Mouse (Mus musculus) urinary bladder, postnatal 14 days (tissue): ENCODE data around the gene Crip2.

Experiments
- DNase-seq: peaks from one replicate; pipeline ENCODE4 v3.0.0; 2021; ENCODE audit warnings: low spot score

Gene Crip2

GRCm38 (mm10) chr12:113131601-113132000, 8.4 kb upstream of the Crip2 start:
- no peak for DNase-seq

GRCm38 (mm10) chr12:113132567-113132966, 7.5 kb upstream of the Crip2 start:
- DNase-seq: peak; percentile 76

- no peak for DNase-seq
Observed at GRCm38 (mm10) chr12:113133260-113133659, 6.8 kb upstream of the Crip2 start.

- DNase-seq: no peak
Observed at GRCm38 (mm10) chr12:113133861-113134403, 6.1 kb upstream of the Crip2 start.

- no peak for DNase-seq
Observed at GRCm38 (mm10) chr12:113134502-113134901, 5.5 kb upstream of the Crip2 start.

GRCm38 (mm10) chr12:113135401-113135800, 4.6 kb upstream of the Crip2 start:
- DNase-seq: no peak

- DNase-seq: no peak
Observed at GRCm38 (mm10) chr12:113136492-113137020, 3.5 kb upstream of the Crip2 start.

GRCm38 (mm10) chr12:113137260-113138213, 2.5 kb upstream of the Crip2 start:
- DNase-seq: no peak

- no peak for DNase-seq
Observed at GRCm38 (mm10) chr12:113138291-113138690, 1.7 kb upstream of the Crip2 start.

- DNase-seq: peak; percentile 88
Observed at GRCm38 (mm10) chr12:113138901-113139864, 853 bp upstream of the Crip2 start.

GRCm38 (mm10) chr12:113140616-113141411, 778 bp downstream of the Crip2 start:
- DNase-seq: peak; percentile 69

- peak; percentile 51 for DNase-seq
Observed at GRCm38 (mm10) chr12:113141531-113141973, 1.5 kb downstream of the Crip2 start.

GRCm38 (mm10) chr12:113142021-113142975, 2.3 kb downstream of the Crip2 start:
- peak; percentile 72 for DNase-seq

- peak; percentile 44 for DNase-seq
Observed at GRCm38 (mm10) chr12:113143164-113143563, 3.1 kb downstream of the Crip2 start.

GRCm38 (mm10) chr12:113144001-113144756, 4.1 kb downstream of the Crip2 start:
- DNase-seq: peak; percentile 51

GRCm38 (mm10) chr12:113144886-113145285, 4.8 kb downstream of the Crip2 start:
- no peak for DNase-seq

GRCm38 (mm10) chr12:113145591-113145990, 5.6 kb downstream of the Crip2 start:
- DNase-seq: no peak

- DNase-seq: peak; percentile 87
Observed at GRCm38 (mm10) chr12:113146112-113147057, 6.3 kb downstream of the Crip2 start, which contains the start of gene Crip1. Crip1 (plus strand) TSS chr12:113146316.
